In genomic region chr14:40769097-40770090, GRCm38 (mm10) we compare ENCODE assay signal across 13 mouse cellular contexts.
DNase-seq lines count a peak whose midpoint lies in the region; ATAC-seq lines count a peak whose summit lies in the region.
"Had no signal": no experiment of that assay in that cellular context is flagged by ENCODE, and none has a peak within 500 bp of the region (broad histone marks: within the 10 kb centered on the region; RNA-seq: fewer than 3 reads in every experiment).

No protein-coding gene starts in this region.

- H3K9ac ChIP-seq in hindbrain, embryonic 14.5 days, result no peak overlapping the region
- no peak overlapping the region for H3K9ac ChIP-seq in hindbrain, embryonic 11.5 days (ENCODE audit: low read depth, low read length)
- no peak overlapping the region for H3K9ac ChIP-seq in forebrain, embryonic 12.5 days
- H3K9ac ChIP-seq: lung, embryonic 15.5 days; neural tube, embryonic 12.5 days had no signal

- ATAC-seq in hindbrain, embryonic 14.5 days (ENCODE audit: low FRiP score), result peak; percentile 46; the same call in 1 of the 2 replicates
- ATAC-seq in hindbrain, embryonic 11.5 days (ENCODE audit: low FRiP score), result no peak
- ATAC-seq in forebrain, embryonic 12.5 days (ENCODE audit: low FRiP score), result peak; percentile 57; the same call in 1 of the 2 replicates
- ATAC-seq in granulocyte monocyte progenitor cell, adult 5-6 weeks (replicated peaks; ENCODE audit: poor library complexity, severe bottlenecking), result no peak

- H3K27ac ChIP-seq in hindbrain, embryonic 14.5 days, result no peak overlapping the region
- no peak overlapping the region for H3K27ac ChIP-seq in hindbrain, embryonic 11.5 days (ENCODE audit: low read depth, low read length)
- peak overlapping the region; percentile 50; the same call in 1 of the 2 replicates for H3K27ac ChIP-seq in forebrain, embryonic 12.5 days
- H3K27ac ChIP-seq: heart, embryonic 10.5 days; lung, embryonic 15.5 days; neural tube, embryonic 12.5 days had no signal

- H3K36me3 ChIP-seq in hindbrain, embryonic 14.5 days (replicated peaks; ENCODE audit: control insufficient read depth, insufficient read depth), result no peaks in the 10 kb centered on the region
- no peaks in the 10 kb centered on the region for H3K36me3 ChIP-seq in hindbrain, embryonic 11.5 days (ENCODE audit: control insufficient read depth, insufficient read depth, low read length)
- no peaks in the 10 kb centered on the region for H3K36me3 ChIP-seq in forebrain, embryonic 12.5 days (replicated peaks)
- H3K36me3 ChIP-seq: heart, embryonic 10.5 days; lung, embryonic 15.5 days; neural tube, embryonic 12.5 days had no signal

- DNase-seq in hindbrain, embryonic 14.5 days (ENCODE audit: low spot score), result no peak
- DNase-seq in hindbrain, embryonic 11.5 days (ENCODE audit: low spot score), result no peak
- DNase-seq in adrenal gland, adult 8-10 months, result peak; percentile 27
- peak; percentile 5 to 20 for DNase-seq in layer of hippocampus, postnatal 36 days
- no peak for DNase-seq in neural tube, embryonic 10.5 days (ENCODE audit: extremely low spot score, low spot score)
- DNase-seq: heart, postnatal 4 days; kidney, adult 8-10 months; liver had no signal

- WGBS in hindbrain, embryonic 14.5 days, result 55% methylated on average over 7 of the region's 7 CpGs
- WGBS in hindbrain, embryonic 11.5 days, result 68% methylated on average over 7 of the region's 7 CpGs
- 39% methylated on average over 7 of the region's 7 CpGs for WGBS in forebrain, embryonic 12.5 days

- H3K9me3 ChIP-seq in hindbrain, embryonic 14.5 days (ENCODE audit: control insufficient read depth, low read length), result no peaks in the 10 kb centered on the region
- no peaks in the 10 kb centered on the region for H3K9me3 ChIP-seq in hindbrain, embryonic 11.5 days (ENCODE audit: control insufficient read depth, low read length)
- H3K9me3 ChIP-seq in forebrain, embryonic 12.5 days, result no peaks in the 10 kb centered on the region
- H3K9me3 ChIP-seq: heart, embryonic 10.5 days; lung, embryonic 15.5 days; neural tube, embryonic 12.5 days had no signal

- no peak overlapping the region for H3K4me3 ChIP-seq in hindbrain, embryonic 14.5 days (replicated peaks; ENCODE audit: low read length)
- no peak overlapping the region for H3K4me3 ChIP-seq in hindbrain, embryonic 11.5 days (ENCODE audit: low read depth, low read length)
- H3K4me3 ChIP-seq in forebrain, embryonic 12.5 days (replicated peaks), result no peak overlapping the region
- H3K4me3 ChIP-seq: heart, embryonic 10.5 days; lung, embryonic 15.5 days; neural tube, embryonic 12.5 days had no signal

- H3K4me1 ChIP-seq in hindbrain, embryonic 14.5 days (replicated peaks; ENCODE audit: control insufficient read depth, insufficient read depth, low read length), result no peaks in the 10 kb centered on the region
- no peaks in the 10 kb centered on the region for H3K4me1 ChIP-seq in hindbrain, embryonic 11.5 days (replicated peaks; ENCODE audit: control insufficient read depth, insufficient read depth, low read length)
- H3K4me1 ChIP-seq in forebrain, embryonic 12.5 days, result peaks cover 5% of the 10 kb centered on the region
- H3K4me1 ChIP-seq: heart, embryonic 10.5 days; lung, embryonic 15.5 days; neural tube, embryonic 12.5 days had no signal

- no peak overlapping the region for H3K4me2 ChIP-seq in hindbrain, embryonic 14.5 days (replicated peaks)
- H3K4me2 ChIP-seq in hindbrain, embryonic 11.5 days (replicated peaks; ENCODE audit: low read depth, low read length), result no peak overlapping the region
- H3K4me2 ChIP-seq in forebrain, embryonic 12.5 days, result no peak overlapping the region
- H3K4me2 ChIP-seq: lung, embryonic 15.5 days; neural tube, embryonic 12.5 days had no signal

- no peaks in the 10 kb centered on the region for H3K27me3 ChIP-seq in hindbrain, embryonic 14.5 days (ENCODE audit: control insufficient read depth, insufficient read depth, low read length)
- H3K27me3 ChIP-seq in hindbrain, embryonic 11.5 days (ENCODE audit: control insufficient read depth, insufficient read depth, low read length), result no peaks in the 10 kb centered on the region
- no peaks in the 10 kb centered on the region for H3K27me3 ChIP-seq in forebrain, embryonic 12.5 days
- H3K27me3 ChIP-seq: lung, embryonic 15.5 days; neural tube, embryonic 12.5 days had no signal

Comparison
In these comparisons a context has a peak if more than half of its experiments do, and no peak if none do; other contexts are left out.
1. ATAC-seq: peak in hindbrain, embryonic 14.5 days (single experiment) and forebrain, embryonic 12.5 days (single experiment); none in hindbrain, embryonic 11.5 days (single experiment) and granulocyte monocyte progenitor cell, adult 5-6 weeks (single experiment).
2. DNase-seq: peak in adrenal gland, adult 8-10 months (single experiment) and layer of hippocampus, postnatal 36 days (2 of 2); none in hindbrain, embryonic 14.5 days (single experiment), hindbrain, embryonic 11.5 days (single experiment) and neural tube, embryonic 10.5 days (single experiment).